Mouse (Mus musculus): ENCODE results near the gene Lias.

Lias gene

GRCm38 (mm10) chr5:65424215-65424614 lies 32.9 kb downstream of the Lias start:
- in situ Hi-C loops (cut with MboI; ENCODE audit: low sequenced_read_pairs), result no loop called here

DNA sequence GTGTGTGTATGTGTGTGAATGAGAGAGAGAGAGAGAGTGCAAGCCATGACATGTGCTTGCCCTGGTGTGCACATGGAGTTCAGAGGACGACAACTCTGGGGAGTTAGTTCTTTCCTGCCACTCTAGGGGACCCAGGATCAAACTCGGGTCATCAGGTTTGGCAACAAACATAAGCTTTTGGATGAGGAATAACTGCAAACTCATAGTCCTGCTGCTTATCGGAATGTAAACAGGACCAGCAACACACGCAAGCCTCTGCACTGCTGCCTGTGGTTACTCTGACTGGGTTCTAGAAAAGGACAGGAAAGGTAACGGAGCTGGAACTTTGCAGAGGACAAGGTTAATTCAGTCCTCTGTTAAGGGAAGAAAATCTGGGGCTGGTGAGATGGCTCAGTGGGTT lies 34.0 kb downstream of the Lias start:
- in situ Hi-C loops (cut with MboI; ENCODE audit: low sequenced_read_pairs), result no loop called here

DNA sequence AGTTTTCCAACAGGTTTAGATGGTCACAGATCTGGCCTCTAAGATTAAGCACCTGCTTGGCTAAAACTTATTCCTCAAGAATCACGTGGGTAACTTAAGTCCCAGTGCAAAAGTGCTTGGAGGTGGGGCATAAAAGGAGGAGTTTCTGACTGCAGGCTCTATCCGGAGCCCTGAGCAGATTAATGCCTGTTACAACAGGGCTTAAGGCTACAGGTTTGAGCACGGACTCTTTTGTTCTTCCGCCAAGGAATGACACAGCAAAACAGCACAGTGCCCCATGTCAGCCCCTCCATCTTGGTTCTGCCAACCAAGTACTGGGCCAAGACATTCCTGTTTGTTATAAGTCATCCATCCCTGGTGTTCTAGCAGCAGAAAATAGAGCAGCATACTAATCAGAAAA lies 37.0 kb downstream of the Lias start:
- in situ Hi-C loops (cut with MboI; ENCODE audit: low sequenced_read_pairs), result no loop called here

DNA sequence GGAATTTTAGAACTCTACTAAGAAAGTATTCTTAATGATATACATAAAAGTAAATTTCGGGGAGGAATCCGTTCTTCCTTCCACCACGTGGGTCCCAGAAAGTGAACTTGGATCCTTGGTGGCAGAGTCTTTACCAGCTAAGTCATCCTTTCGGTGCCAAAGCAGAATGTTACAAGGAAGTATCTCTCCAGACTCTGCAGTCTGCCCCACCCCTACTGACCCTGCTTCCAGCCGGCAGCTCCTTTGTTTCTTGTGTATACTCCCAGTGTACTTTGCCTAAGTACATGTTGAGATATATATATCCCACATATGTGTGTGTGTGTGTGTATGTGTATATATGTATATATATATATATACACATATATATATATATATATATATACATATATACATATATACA lies 38.1 kb downstream of the Lias start:
- in situ Hi-C loops (cut with MboI; ENCODE audit: low sequenced_read_pairs), result no loop called here

GRCm38 (mm10) chr5:65434471-65435362 lies 43.4 kb downstream of the Lias start:
- in situ Hi-C loops (cut with MboI; ENCODE audit: low sequenced_read_pairs), result no loop called here

GRCm38 (mm10) chr5:65435363-65435805 lies 44.1 kb downstream of the Lias start:
- in situ Hi-C loops (cut with MboI; ENCODE audit: low sequenced_read_pairs), result no loop called here

- in situ Hi-C loops (cut with MboI; ENCODE audit: low sequenced_read_pairs), result no loop called here
Observed at GRCm38 (mm10) chr5:65435806-65436561, 44.7 kb downstream of the Lias start, which contains the start of gene Ugdh. Ugdh (minus strand) TSS chr5:65435949.

- in situ Hi-C loops (cut with MboI; ENCODE audit: low sequenced_read_pairs), result no loop called here
Observed at GRCm38 (mm10) chr5:65438041-65438440, 46.7 kb downstream of the Lias start.

DNA sequence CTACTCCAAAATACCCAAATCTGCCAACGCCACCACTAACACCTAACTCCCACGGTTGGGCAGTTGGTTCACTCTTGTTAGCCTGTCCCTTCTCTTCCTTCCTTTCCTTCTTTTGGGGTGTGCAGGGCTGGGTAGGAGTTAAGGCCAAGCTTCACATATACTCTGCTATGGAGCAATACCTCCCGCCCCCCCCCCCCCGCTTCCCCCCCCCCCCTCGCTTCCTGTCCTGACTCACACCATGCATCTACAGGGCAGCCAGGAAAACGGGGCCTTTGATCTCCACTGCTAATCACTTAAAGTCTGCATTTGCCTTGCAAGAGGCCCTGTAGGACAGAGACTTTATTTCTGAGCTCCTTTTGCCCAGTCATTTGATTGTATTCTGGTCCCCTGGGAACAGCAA lies 53.7 kb downstream of the Lias start:
- in situ Hi-C loops (cut with MboI; ENCODE audit: low sequenced_read_pairs), result no loop called here

- in situ Hi-C loops (cut with MboI; ENCODE audit: low sequenced_read_pairs), result no loop called here
Observed at GRCm38 (mm10) chr5:65446756-65447155, 55.5 kb downstream of the Lias start.

DNA sequence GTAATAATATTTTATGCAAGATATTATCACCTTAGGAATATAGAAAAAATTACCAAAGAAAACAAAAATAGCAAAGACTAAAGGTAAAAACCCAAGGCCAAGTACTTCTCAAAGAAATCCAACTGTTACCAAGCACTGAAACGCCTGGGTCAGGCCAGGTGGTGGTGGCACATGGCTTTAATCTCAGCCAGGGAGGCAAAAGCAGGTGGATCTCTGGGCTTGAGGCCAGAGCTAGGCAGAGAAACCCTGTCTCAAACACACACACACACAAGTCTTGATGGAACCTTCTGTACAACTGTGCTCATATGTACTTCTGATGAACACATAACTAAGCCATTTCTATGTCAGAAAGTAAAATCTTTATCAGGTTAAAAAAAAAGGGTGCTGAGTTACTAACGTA lies 56.5 kb downstream of the Lias start:
- in situ Hi-C loops (cut with MboI; ENCODE audit: low sequenced_read_pairs), result no loop called here

- in situ Hi-C loops (cut with MboI; ENCODE audit: low sequenced_read_pairs), result no loop called here
Observed at GRCm38 (mm10) chr5:65448941-65449340, 57.6 kb downstream of the Lias start.

- in situ Hi-C loops (cut with MboI; ENCODE audit: low sequenced_read_pairs), result no loop called here
Observed at GRCm38 (mm10) chr5:65454771-65455170, 63.5 kb downstream of the Lias start.

GRCm38 (mm10) chr5:65457086-65457827 lies 66.0 kb downstream of the Lias start:
- in situ Hi-C loops (cut with MboI; ENCODE audit: low sequenced_read_pairs), result no loop called here

- in situ Hi-C loops (cut with MboI; ENCODE audit: low sequenced_read_pairs), result no loop called here
Observed at GRCm38 (mm10) chr5:65457846-65458245, 66.5 kb downstream of the Lias start.

DNA sequence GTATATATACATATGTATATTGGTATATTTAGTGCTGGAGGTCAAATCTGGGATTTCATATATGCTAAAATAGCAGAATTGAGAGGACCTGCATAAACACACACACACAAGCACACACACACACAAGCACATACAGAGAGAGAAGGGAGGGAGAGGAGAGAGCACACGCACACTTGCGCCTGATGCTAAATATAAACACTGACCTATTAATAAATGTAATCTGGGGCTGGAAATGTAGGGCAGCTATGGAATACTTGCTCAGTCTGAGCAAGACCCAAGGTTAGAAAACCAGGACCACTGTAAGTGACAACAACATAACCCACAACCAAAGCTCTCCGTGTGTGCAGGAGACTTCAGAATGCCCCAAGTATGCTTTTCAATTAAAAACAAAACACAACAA lies 68.2 kb downstream of the Lias start:
- in situ Hi-C loops (cut with MboI; ENCODE audit: low sequenced_read_pairs), result no loop called here
